Mouse (Mus musculus) heart, adult 9 months (tissue): ENCODE data around the gene Snrpc.
"Not testable (repeated sequence)": the region's sequence is repeated elsewhere in the genome, so short reads cannot be mapped to it uniquely, and the experiment has no call there.

Experiments
- DNase-seq, 2 experiments: peaks; one replicate each; pipeline ENCODE4 v3.0.0; 2022; ENCODE audit warnings: low spot score in 2 of 2

Snrpc gene

GRCm38 (mm10) chr17:27837850-27838249 lies at the start of gene Snrpc:
Gene Snrpc, plus strand, starts transcription at chr17:27838150.
- not testable (repeated sequence) for DNase-seq

GRCm38 (mm10) chr17:27788456-27789172 lies 49.3 kb upstream of the Snrpc start:
- no peak for DNase-seq

GRCm38 (mm10) chr17:27790015-27790414 lies 47.9 kb upstream of the Snrpc start:
- peak in 1 of 2 experiments; percentile 37 for DNase-seq

GRCm38 (mm10) chr17:27790976-27791375 lies 47.0 kb upstream of the Snrpc start:
- DNase-seq, result no peak

- no peak for DNase-seq
Observed at GRCm38 (mm10) chr17:27791556-27791955, 46.4 kb upstream of the Snrpc start.

- no peak for DNase-seq
Observed at GRCm38 (mm10) chr17:27792516-27792915, 45.4 kb upstream of the Snrpc start.

GRCm38 (mm10) chr17:27793144-27793543 lies 44.8 kb upstream of the Snrpc start:
- DNase-seq, result peak; percentile 29 to 46

GRCm38 (mm10) chr17:27796780-27797179 lies 41.2 kb upstream of the Snrpc start:
- DNase-seq, result peak; percentile 73 to 74

GRCm38 (mm10) chr17:27797341-27797872 lies 40.5 kb upstream of the Snrpc start:
- DNase-seq, result peak; percentile 48 to 56

- no peak for DNase-seq
Observed at GRCm38 (mm10) chr17:27799771-27800584, 38.0 kb upstream of the Snrpc start.

- no peak for DNase-seq
Observed at GRCm38 (mm10) chr17:27800710-27801648, 37.0 kb upstream of the Snrpc start.

GRCm38 (mm10) chr17:27803752-27804151 lies 34.2 kb upstream of the Snrpc start:
- DNase-seq, result no peak

GRCm38 (mm10) chr17:27804156-27804690 lies 33.7 kb upstream of the Snrpc start:
- no peak for DNase-seq

- DNase-seq, result no peak
Observed at GRCm38 (mm10) chr17:27804803-27805770, 32.9 kb upstream of the Snrpc start.

GRCm38 (mm10) chr17:27807542-27808078 lies 30.3 kb upstream of the Snrpc start:
- DNase-seq, result no peak

GRCm38 (mm10) chr17:27810569-27811331 lies 27.2 kb upstream of the Snrpc start:
- DNase-seq, result no peak

GRCm38 (mm10) chr17:27811980-27812379 lies 26.0 kb upstream of the Snrpc start:
- DNase-seq, result no peak

- no peak for DNase-seq
Observed at GRCm38 (mm10) chr17:27814606-27815005, 23.3 kb upstream of the Snrpc start.

GRCm38 (mm10) chr17:27819011-27819410 lies 18.9 kb upstream of the Snrpc start:
- no peak for DNase-seq
